Mouse (Mus musculus): ENCODE data around the gene Ankle1.
"Not testable (repeated sequence)": the region's sequence is repeated elsewhere in the genome, so short reads cannot be mapped to it uniquely, and the experiment has no call there.

Gene Ankle1

GRCm38 (mm10) chr8:71408231-71408630 lies 2.4 kb downstream of the Ankle1 start:
- no peak for DNase-seq (ENCODE audit: low spot score)

- DNase-seq (ENCODE audit: low spot score): no peak
These were observed 5.9 kb downstream of the Ankle1 start for GRCm38 (mm10) chr8:71411535-71412273.

GRCm38 (mm10) chr8:71422121-71422520 lies 16.3 kb downstream of the Ankle1 start:
- DNase-seq (ENCODE audit: low spot score): no peak

DNA sequence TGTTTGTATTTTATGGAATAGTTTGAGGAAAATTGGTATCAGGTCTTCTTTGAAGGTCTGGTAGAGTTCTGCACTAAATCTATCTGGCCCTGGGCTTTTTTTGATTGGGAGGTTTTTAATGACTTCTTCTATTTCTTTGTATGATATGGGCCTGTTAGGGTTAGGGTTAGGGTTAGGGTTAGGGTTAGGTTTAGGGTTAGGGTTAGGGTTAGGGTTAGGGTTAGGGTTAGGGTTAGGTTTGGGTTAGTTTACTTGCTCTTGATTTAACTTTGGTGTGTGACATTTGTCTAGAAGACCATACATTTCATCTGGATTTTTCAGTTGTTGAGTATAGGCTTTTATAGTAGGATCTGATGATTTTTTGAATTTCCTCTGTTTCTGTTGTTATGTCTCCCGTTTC lies 27.1 kb downstream of the Ankle1 start:
- not testable (repeated sequence) for DNase-seq (ENCODE audit: low spot score)

GRCm38 (mm10) chr8:71437041-71437440 lies 31.2 kb downstream of the Ankle1 start:
- no peak for DNase-seq (ENCODE audit: low spot score)

GRCm38 (mm10) chr8:71441404-71441803 lies 35.6 kb downstream of the Ankle1 start:
- no peak for DNase-seq (ENCODE audit: low spot score)

DNA sequence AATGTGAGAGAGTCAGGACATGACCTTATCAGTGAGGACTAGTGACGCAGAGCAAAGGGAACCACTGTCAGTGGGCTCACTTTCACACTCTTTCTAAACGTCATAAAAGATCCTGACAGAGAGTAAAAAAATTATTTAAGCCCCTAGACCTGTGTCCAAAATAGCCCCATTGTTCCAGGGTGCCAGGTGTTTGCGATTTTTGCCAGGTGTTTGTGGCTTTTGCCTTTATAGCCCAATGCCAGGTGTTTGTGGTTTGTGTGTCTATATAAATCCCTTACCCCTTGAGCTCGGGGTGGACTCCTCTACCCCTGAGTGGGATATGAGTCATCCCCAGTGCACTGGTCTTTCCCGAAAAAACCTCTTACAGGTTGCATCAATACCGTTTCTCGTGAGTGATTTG lies 39.3 kb downstream of the Ankle1 start:
- no peak for DNase-seq (ENCODE audit: low spot score)

GRCm38 (mm10) chr8:71451337-71451736 lies 45.5 kb downstream of the Ankle1 start:
- DNase-seq (ENCODE audit: low spot score): no peak

DNA sequence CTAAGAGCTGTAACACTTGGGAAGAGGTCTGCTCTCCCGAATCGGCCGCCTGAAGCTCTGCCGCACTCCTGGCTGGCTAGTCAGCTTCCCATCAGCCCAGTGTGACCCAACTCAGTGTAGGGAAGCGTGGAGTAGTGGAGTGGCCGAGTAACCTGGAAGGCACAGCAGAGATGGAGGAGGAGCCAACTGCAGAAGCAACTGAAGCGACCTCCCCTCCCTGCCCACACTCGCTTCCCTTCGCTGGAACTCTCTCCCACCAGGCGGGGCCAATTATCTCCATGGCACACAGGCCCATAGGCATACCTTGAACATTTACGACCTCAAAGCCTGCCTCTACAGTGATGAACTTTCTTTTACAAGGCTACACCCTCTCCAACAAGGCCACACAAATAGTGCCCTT lies 46.0 kb downstream of the Ankle1 start:
- no peak for DNase-seq (ENCODE audit: low spot score)

DNA sequence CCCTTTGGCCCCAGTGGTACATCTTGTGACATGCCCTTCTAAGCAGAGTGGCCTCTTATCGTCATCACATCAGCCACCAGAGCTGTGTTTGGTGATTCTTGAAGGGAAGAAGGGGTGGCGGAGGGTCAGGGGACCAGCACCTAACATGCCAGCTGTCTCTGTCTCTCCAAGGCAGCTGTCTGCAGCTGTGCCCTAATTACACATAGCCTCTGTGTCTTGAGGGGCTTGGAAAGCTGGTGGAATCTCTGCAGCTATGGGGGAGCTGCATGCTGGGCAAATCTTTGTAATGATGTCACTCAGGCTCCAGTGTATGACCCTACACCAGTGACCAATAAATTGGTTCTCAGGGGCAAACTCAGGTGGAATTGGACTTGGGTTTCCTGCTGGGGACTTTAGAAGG lies 46.9 kb downstream of the Ankle1 start:
- no peak for DNase-seq (ENCODE audit: low spot score)

DNA sequence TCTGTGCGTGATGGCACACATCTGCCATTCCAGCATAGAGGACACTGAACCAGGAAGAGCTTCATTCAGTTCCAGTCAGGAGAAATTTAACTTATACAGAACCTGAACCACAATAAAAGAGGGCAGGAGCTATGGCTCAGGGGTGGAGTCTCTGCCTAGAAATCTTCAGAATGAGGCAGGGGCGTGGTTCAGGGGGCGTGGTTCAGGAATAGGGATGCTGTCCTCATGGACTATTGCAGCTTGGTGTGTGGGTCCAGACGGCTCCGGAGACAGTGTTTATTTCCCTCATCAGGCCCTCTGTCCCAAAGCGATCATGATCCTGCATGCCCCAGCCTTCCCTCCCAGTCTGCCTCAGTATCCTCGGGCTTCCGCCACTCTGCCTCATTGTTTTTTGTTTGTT lies 48.9 kb downstream of the Ankle1 start:
- no peak for DNase-seq (ENCODE audit: low spot score)

- DNase-seq (ENCODE audit: low spot score): no peak
These were observed 51.1 kb downstream of the Ankle1 start for GRCm38 (mm10) chr8:71456906-71457305.

DNA sequence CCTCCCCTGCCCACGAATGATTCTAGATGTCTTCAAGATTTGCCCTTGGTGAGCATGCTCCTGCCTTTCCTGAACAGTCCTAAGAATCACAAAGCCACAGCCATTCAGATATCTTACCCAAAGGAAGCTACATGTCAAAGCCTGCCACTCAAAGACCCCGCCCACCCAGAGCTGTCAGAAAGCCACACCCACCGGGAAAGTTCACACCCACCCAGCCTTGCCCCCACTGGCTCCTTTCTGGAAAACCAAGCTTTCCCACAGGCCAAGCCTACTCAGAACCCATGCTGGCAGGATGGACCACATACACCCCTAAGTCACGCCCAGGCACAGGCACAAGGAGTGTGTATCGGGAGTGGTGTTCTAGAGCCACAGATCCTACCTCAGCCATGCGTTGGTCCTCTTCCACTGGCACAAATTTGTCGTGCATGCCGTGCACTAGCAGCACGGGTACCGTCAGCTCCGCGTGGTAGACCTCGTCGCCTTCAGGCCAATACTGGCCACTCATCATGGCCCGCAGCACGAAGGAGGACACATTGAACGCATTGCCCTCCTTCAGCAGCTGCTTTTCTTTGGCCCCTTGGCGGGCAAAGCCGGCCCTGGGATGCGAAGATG lies 52.0 kb downstream of the Ankle1 start:
- no peak for DNase-seq (ENCODE audit: low spot score)
